ENCODE assay signal across 7 mouse cellular contexts in the genomic region with DNA sequence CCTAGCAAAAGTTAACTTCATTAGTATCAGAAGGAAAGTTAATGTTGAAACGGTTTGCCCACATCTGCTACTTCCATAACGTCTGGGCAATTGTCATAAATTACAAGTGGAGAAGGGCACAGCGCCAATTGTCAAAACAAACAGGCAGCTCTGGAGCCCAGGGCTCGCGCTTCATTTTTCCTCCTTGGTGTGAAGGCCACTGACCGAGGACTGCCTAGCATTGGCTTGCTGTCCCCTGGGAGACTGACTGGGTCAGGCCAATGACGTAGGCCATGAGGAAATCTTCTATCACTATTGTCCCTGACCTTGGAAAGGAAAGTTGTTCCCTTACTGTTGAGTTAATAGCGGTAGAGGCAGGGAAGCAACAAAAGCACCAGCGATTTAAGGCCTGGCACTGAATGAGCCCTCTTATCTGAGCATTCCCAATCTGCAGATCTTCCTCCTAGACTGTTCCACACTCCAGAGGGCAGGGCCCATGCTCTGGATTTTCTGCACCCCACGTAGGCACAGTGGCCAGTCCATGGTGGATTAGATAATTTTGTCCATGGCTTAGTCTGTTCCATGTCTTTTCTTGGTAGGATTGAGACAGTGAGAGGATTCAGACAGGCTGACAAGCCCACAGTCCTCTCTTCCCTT. TPM values are rescaled to one million over a fixed set of nuclear protein-coding genes. Genes with fewer than 3 reads are reported as not detected.
DNase-seq lines count a peak whose midpoint lies in the region.

No protein-coding gene starts in this region.

- peak; percentile 71 for DNase-seq in adrenal gland, postnatal 25 days
- DNase-seq in gastrocnemius, postnatal 14 days, result peak; percentile 52
- peak; percentile 32 for DNase-seq in kidney, adult 11 months
- DNase-seq in lung, postnatal 14 days, result peak; percentile 69
- DNase-seq in forebrain, embryonic 10.5 days (ENCODE audit: extremely low spot score, low spot score), result no peak
- no peak for DNase-seq in thymus, postnatal 25 days
- no peak for DNase-seq in cerebellum, adult 11-12 months

- no peaks in the 10 kb centered on the region for H3K9me3 ChIP-seq in forebrain, embryonic 10.5 days

- no peaks in the 10 kb centered on the region for H3K27me3 ChIP-seq in forebrain, embryonic 10.5 days (ENCODE audit: poor library complexity, severe bottlenecking)

- no peak overlapping the region for H3K27ac ChIP-seq in forebrain, embryonic 10.5 days

- no peaks in the 10 kb centered on the region for H3K36me3 ChIP-seq in forebrain, embryonic 10.5 days (replicated peaks)

- WGBS in forebrain, embryonic 10.5 days, result 89% methylated on average over 10 of the region's 10 CpGs

- intact Hi-C loops in gastrocnemius, postnatal 14 days (cut with DNase I; ENCODE audit: low total_unique reads), result no loop called here

- no peak overlapping the region for H3K4me3 ChIP-seq in forebrain, embryonic 10.5 days

- no peaks in the 10 kb centered on the region for H3K4me1 ChIP-seq in forebrain, embryonic 10.5 days

RNA-seq across cellular contexts. Expression of a gene that starts 35.0 kb away (rescaled TPM):
- 1.6 and 2.0 TPM in 2 replicates for total RNA-seq in adrenal gland, postnatal 25 days (2021)
- 1 to 10 TPM; 2.6 to 5.6 TPM for total RNA-seq in gastrocnemius, postnatal 14 days (2021)
- 1.2 and 1.6 TPM in 2 replicates for polyA plus RNA-seq in forebrain, embryonic 10.5 days (2016; fragmentation: Nextera tagmentation; extraction: Ambion mirVana)

Comparison
In these comparisons a context has a peak if more than half of its experiments do, and no peak if none do; other contexts are left out.
1. DNase-seq: peak in adrenal gland, postnatal 25 days (single experiment), gastrocnemius, postnatal 14 days (single experiment), kidney, adult 11 months (single experiment) and lung, postnatal 14 days (single experiment); none in forebrain, embryonic 10.5 days (single experiment), thymus, postnatal 25 days (single experiment) and cerebellum, adult 11-12 months (single experiment).